Mouse (Mus musculus): ENCODE results near the gene Cntn2. TPM values are rescaled to one million over a fixed set of nuclear protein-coding genes. Genes with fewer than 3 reads are reported as not detected.
A peak's percentile ranks its signal among the peaks of the same experiment; 100 is the strongest.

The Cntn2 gene
- total RNA-seq, 1 experiment from 2014 or later: not detected

- peak; percentile 46 to 68; a peak in 3 of 4 replicates for ATAC-seq (replicated peaks in 1 of 2; ENCODE audit: insufficient read depth in 1 of 2, low FRiP score in 2 of 2, low TSS enrichment in 1 of 2, low read depth in 1 of 2, poor library complexity in 2 of 2, severe bottlenecking in 2 of 2)
Measured at GRCm38 (mm10) chr1:132525832-132526231, 17.2 kb downstream of the Cntn2 start.

- no peak for ATAC-seq (replicated peaks in 1 of 2; ENCODE audit: insufficient read depth in 1 of 2, low FRiP score in 2 of 2, low TSS enrichment in 1 of 2, low read depth in 1 of 2, poor library complexity in 2 of 2, severe bottlenecking in 2 of 2)
Measured at GRCm38 (mm10) chr1:132523920-132524319, 19.1 kb downstream of the Cntn2 start.

GRCm38 (mm10) chr1:132523048-132523447 is 20.0 kb downstream of the Cntn2 start:
- ATAC-seq (replicated peaks in 1 of 2; ENCODE audit: insufficient read depth in 1 of 2, low FRiP score in 2 of 2, low TSS enrichment in 1 of 2, low read depth in 1 of 2, poor library complexity in 2 of 2, severe bottlenecking in 2 of 2): no peak

- ATAC-seq (replicated peaks in 1 of 2; ENCODE audit: insufficient read depth in 1 of 2, low FRiP score in 2 of 2, low TSS enrichment in 1 of 2, low read depth in 1 of 2, poor library complexity in 2 of 2, severe bottlenecking in 2 of 2): peak; percentile 82 to 84
Measured at GRCm38 (mm10) chr1:132520764-132521163, 22.3 kb downstream of the Cntn2 start.

- no peak for ATAC-seq (replicated peaks in 1 of 2; ENCODE audit: insufficient read depth in 1 of 2, low FRiP score in 2 of 2, low TSS enrichment in 1 of 2, low read depth in 1 of 2, poor library complexity in 2 of 2, severe bottlenecking in 2 of 2)
Measured at GRCm38 (mm10) chr1:132519734-132520133, 23.3 kb downstream of the Cntn2 start.

- no peak for ATAC-seq (replicated peaks in 1 of 2; ENCODE audit: insufficient read depth in 1 of 2, low FRiP score in 2 of 2, low TSS enrichment in 1 of 2, low read depth in 1 of 2, poor library complexity in 2 of 2, severe bottlenecking in 2 of 2)
Measured at GRCm38 (mm10) chr1:132518621-132519020, 24.4 kb downstream of the Cntn2 start.

GRCm38 (mm10) chr1:132516776-132517175 is 26.3 kb downstream of the Cntn2 start:
- ATAC-seq (replicated peaks in 1 of 2; ENCODE audit: insufficient read depth in 1 of 2, low FRiP score in 2 of 2, low TSS enrichment in 1 of 2, low read depth in 1 of 2, poor library complexity in 2 of 2, severe bottlenecking in 2 of 2): no peak

GRCm38 (mm10) chr1:132515339-132515738 is 27.7 kb downstream of the Cntn2 start:
- ATAC-seq (replicated peaks in 1 of 2; ENCODE audit: insufficient read depth in 1 of 2, low FRiP score in 2 of 2, low TSS enrichment in 1 of 2, low read depth in 1 of 2, poor library complexity in 2 of 2, severe bottlenecking in 2 of 2): no peak

- ATAC-seq (replicated peaks in 1 of 2; ENCODE audit: insufficient read depth in 1 of 2, low FRiP score in 2 of 2, low TSS enrichment in 1 of 2, low read depth in 1 of 2, poor library complexity in 2 of 2, severe bottlenecking in 2 of 2): no peak
Measured at GRCm38 (mm10) chr1:132512106-132512505, 30.9 kb downstream of the Cntn2 start.

- ATAC-seq (replicated peaks in 1 of 2; ENCODE audit: insufficient read depth in 1 of 2, low FRiP score in 2 of 2, low TSS enrichment in 1 of 2, low read depth in 1 of 2, poor library complexity in 2 of 2, severe bottlenecking in 2 of 2): no peak
Measured at GRCm38 (mm10) chr1:132511521-132511920, 31.5 kb downstream of the Cntn2 start.

GRCm38 (mm10) chr1:132509771-132510170 is 33.3 kb downstream of the Cntn2 start:
- no peak for ATAC-seq (replicated peaks in 1 of 2; ENCODE audit: insufficient read depth in 1 of 2, low FRiP score in 2 of 2, low TSS enrichment in 1 of 2, low read depth in 1 of 2, poor library complexity in 2 of 2, severe bottlenecking in 2 of 2)

- ATAC-seq (replicated peaks in 1 of 2; ENCODE audit: insufficient read depth in 1 of 2, low FRiP score in 2 of 2, low TSS enrichment in 1 of 2, low read depth in 1 of 2, poor library complexity in 2 of 2, severe bottlenecking in 2 of 2): no peak
Measured at GRCm38 (mm10) chr1:132506656-132507055, 36.4 kb downstream of the Cntn2 start.

GRCm38 (mm10) chr1:132506058-132506457 is 37.0 kb downstream of the Cntn2 start, which contains the start of gene Tmem81:
Gene Tmem81, plus strand, starts transcription at chr1:132506230.
- no peak for ATAC-seq (replicated peaks in 1 of 2; ENCODE audit: insufficient read depth in 1 of 2, low FRiP score in 2 of 2, low TSS enrichment in 1 of 2, low read depth in 1 of 2, poor library complexity in 2 of 2, severe bottlenecking in 2 of 2)

GRCm38 (mm10) chr1:132505155-132505554 is 37.9 kb downstream of the Cntn2 start:
- no peak for ATAC-seq (replicated peaks in 1 of 2; ENCODE audit: insufficient read depth in 1 of 2, low FRiP score in 2 of 2, low TSS enrichment in 1 of 2, low read depth in 1 of 2, poor library complexity in 2 of 2, severe bottlenecking in 2 of 2)

GRCm38 (mm10) chr1:132500535-132500934 is 42.5 kb downstream of the Cntn2 start:
- no peak for ATAC-seq (replicated peaks in 1 of 2; ENCODE audit: insufficient read depth in 1 of 2, low FRiP score in 2 of 2, low TSS enrichment in 1 of 2, low read depth in 1 of 2, poor library complexity in 2 of 2, severe bottlenecking in 2 of 2)

- no peak for ATAC-seq (replicated peaks in 1 of 2; ENCODE audit: insufficient read depth in 1 of 2, low FRiP score in 2 of 2, low TSS enrichment in 1 of 2, low read depth in 1 of 2, poor library complexity in 2 of 2, severe bottlenecking in 2 of 2)
Measured at GRCm38 (mm10) chr1:132483759-132484158, 59.3 kb downstream of the Cntn2 start.

- ATAC-seq (replicated peaks in 1 of 2; ENCODE audit: insufficient read depth in 1 of 2, low FRiP score in 2 of 2, low TSS enrichment in 1 of 2, low read depth in 1 of 2, poor library complexity in 2 of 2, severe bottlenecking in 2 of 2): no peak
Measured at GRCm38 (mm10) chr1:132483234-132483633, 59.8 kb downstream of the Cntn2 start.

GRCm38 (mm10) chr1:132481619-132482018 is 61.4 kb downstream of the Cntn2 start:
- no peak for ATAC-seq (replicated peaks in 1 of 2; ENCODE audit: insufficient read depth in 1 of 2, low FRiP score in 2 of 2, low TSS enrichment in 1 of 2, low read depth in 1 of 2, poor library complexity in 2 of 2, severe bottlenecking in 2 of 2)

- ATAC-seq (replicated peaks in 1 of 2; ENCODE audit: insufficient read depth in 1 of 2, low FRiP score in 2 of 2, low TSS enrichment in 1 of 2, low read depth in 1 of 2, poor library complexity in 2 of 2, severe bottlenecking in 2 of 2): no peak
Measured at GRCm38 (mm10) chr1:132479438-132479837, 63.6 kb downstream of the Cntn2 start.

Measured in hematopoietic stem cell, adult 5-6 weeks (primary cell).